Mouse (Mus musculus) ES-E14 (cell line): ENCODE data around the gene Metap1d.

Experiments used
- CHD2 ChIP-seq: IDR thresholded peaks from 2 replicates; pipeline ENCODE4 v1.6.1; 2014; ENCODE audit warnings: mild to moderate bottlenecking, low read depth, low read length, inconsistent platforms
- MAFK ChIP-seq: IDR thresholded peaks from 2 replicates; pipeline ENCODE4 v1.6.1; 2014; ENCODE audit warnings: mild to moderate bottlenecking, low read depth, low read length, inconsistent platforms; ENCODE audit not compliant: insufficient read depth
- ZC3H11A ChIP-seq: IDR thresholded peaks from 2 replicates; pipeline ENCODE4 v1.6.1; 2012; ENCODE audit warnings: low read depth, mild to moderate bottlenecking, inconsistent platforms, low read length, borderline replicate concordance

- no peak for TF ChIP-seq ZC3H11A
- no peak for TF ChIP-seq MAFK
- TF ChIP-seq CHD2: no peak
Observed at GRCm38 (mm10) chr2:71530391-71531123, 77.5 kb downstream of the Metap1d start.
